Mouse (Mus musculus) CH12.LX (cell line): ENCODE measurements around the gene Ptpn5. TPM values are rescaled to one million over a fixed set of nuclear protein-coding genes. Genes with fewer than 3 reads are reported as not detected.

ENCODE experiments used
- DNase-seq: peaks from one replicate; pipeline ENCODE4 v3.0.0-alpha.2; 2013; ENCODE audit errors: extremely low read depth
- H3K27ac ChIP-seq: 2 replicates; pipeline ENCODE4 v1.5.1; 2012; ENCODE audit warnings: low read depth, mild to moderate bottlenecking, control low read depth, moderate library complexity; ENCODE audit not compliant: insufficient read depth
- H3K27me3 ChIP-seq: replicated peaks from 2 replicates; pipeline ENCODE3; 2012; ENCODE audit warnings: inconsistent platforms
- H3K36me3 ChIP-seq, 2 experiments: replicated peaks in 1 of 2; 2 replicates each; pipeline versions ENCODE3 to v1.6.1; 2012; ENCODE audit warnings: inconsistent platforms in 1 of 2, low read length in 1 of 2, mild to moderate bottlenecking in 1 of 2, mixed read lengths in 1 of 2, moderate library complexity in 1 of 2; ENCODE audit not compliant: control insufficient read depth in 1 of 2, insufficient read depth in 1 of 2
- H3K4me1 ChIP-seq, 2 experiments: 2 replicates each; pipeline ENCODE4 v1.6.1; 2012; ENCODE audit warnings: inconsistent platforms in 1 of 2, moderate library complexity in 1 of 2; ENCODE audit not compliant: insufficient read depth in 2 of 2, control insufficient read depth in 1 of 2
- H3K4me2 ChIP-seq: 2 replicates; pipeline ENCODE4 v1.6.1; 2012; ENCODE audit warnings: low read depth, mild to moderate bottlenecking, control low read depth; ENCODE audit not compliant: poor library complexity, insufficient read depth, severe bottlenecking
- H3K4me3 ChIP-seq, 3 experiments: fragments of 150-350 bp in 1 of 3; sonication (generic) in 1 of 3; replicated peaks in 1 of 3; 2 replicates each; pipeline versions ENCODE3 to v1.5.1; 2011 to 2012; ENCODE audit warnings: low read depth in 2 of 3, low read length in 2 of 3, mild to moderate bottlenecking in 2 of 3, moderate library complexity in 2 of 3, control low read depth in 1 of 3, improper control_type of control experiment in 1 of 3, inconsistent platforms in 1 of 3, mixed read lengths in 1 of 3; ENCODE audit not compliant: poor library complexity in 1 of 3
- H3K79me2 ChIP-seq: replicated peaks from 2 replicates; pipeline ENCODE4 v1.6.1; 2012; ENCODE audit warnings: mild to moderate bottlenecking, moderate library complexity; ENCODE audit not compliant: control insufficient read depth, poor library complexity, insufficient read depth, severe bottlenecking; ENCODE audit errors: extremely low read depth
- H3K9ac ChIP-seq: 2 replicates; pipeline ENCODE4 v1.6.1; 2012; ENCODE audit warnings: low read depth, mild to moderate bottlenecking, control low read depth, moderate library complexity; ENCODE audit not compliant: insufficient read depth
- H3K9me3 ChIP-seq: replicated peaks from 2 replicates; pipeline ENCODE3; 2012; ENCODE audit warnings: low read length, inconsistent platforms, mixed read lengths
- CHD1 ChIP-seq: IDR thresholded peaks from 2 replicates; pipeline ENCODE4 v1.6.1; 2012; ENCODE audit warnings: low read depth, low read length, improper control_type of control experiment, inconsistent platforms
- CHD2 ChIP-seq: IDR thresholded peaks from 2 replicates; pipeline ENCODE4 v1.6.1; 2011; ENCODE audit warnings: low read length, improper control_type of control experiment
- CTCF ChIP-seq, 2 experiments: IDR thresholded peaks in 1 of 2; conservative IDR thresholded peaks in 1 of 2; 2 replicates each; pipeline ENCODE4 v1.5.1; 2011 to 2012; ENCODE audit warnings: low read depth in 2 of 2, low read length in 2 of 2, improper control_type of control experiment in 1 of 2, inconsistent platforms in 1 of 2, mild to moderate bottlenecking in 1 of 2, moderate library complexity in 1 of 2
- E2F4 ChIP-seq: IDR thresholded peaks from 2 replicates; pipeline ENCODE4 v1.6.1; 2011; ENCODE audit warnings: low read depth, low read length, improper control_type of control experiment; ENCODE audit not compliant: insufficient replicate concordance
- ELF1 ChIP-seq: IDR thresholded peaks from 2 replicates; pipeline ENCODE4 v1.6.1; 2014; ENCODE audit warnings: low read depth, mild to moderate bottlenecking, inconsistent platforms, low read length, improper control_type of control experiment
- EP300 ChIP-seq: IDR thresholded peaks from 2 replicates; pipeline ENCODE4 v1.6.1; 2011; ENCODE audit warnings: low read length, improper control_type of control experiment
- GABPA ChIP-seq: IDR thresholded peaks from 2 replicates; pipeline ENCODE4 v1.6.1; 2012; ENCODE audit warnings: low read depth, low read length, improper control_type of control experiment, inconsistent platforms; ENCODE audit not compliant: insufficient replicate concordance
- JUND ChIP-seq: conservative IDR thresholded peaks from 2 replicates; pipeline ENCODE4 v1.6.1; 2011; ENCODE audit warnings: low read depth, low read length, improper control_type of control experiment
- MAFK ChIP-seq: IDR thresholded peaks from 2 replicates; pipeline ENCODE4 v1.6.1; 2011; ENCODE audit warnings: low read length, improper control_type of control experiment; ENCODE audit not compliant: insufficient replicate concordance
- MAX ChIP-seq: IDR thresholded peaks from 2 replicates; pipeline ENCODE4 v1.6.1; 2011; ENCODE audit warnings: low read length, improper control_type of control experiment
- MAZ ChIP-seq: IDR thresholded peaks from 2 replicates; pipeline ENCODE4 v1.6.1; 2012; ENCODE audit warnings: low read depth, mild to moderate bottlenecking, inconsistent platforms, low read length, improper control_type of control experiment, moderate library complexity
- MEF2A ChIP-seq: IDR thresholded peaks from 2 replicates; pipeline ENCODE4 v1.6.1; 2014; ENCODE audit warnings: low read depth, mild to moderate bottlenecking, inconsistent platforms, low read length, improper control_type of control experiment, borderline replicate concordance
- NELFE ChIP-seq: IDR thresholded peaks from 2 replicates; pipeline ENCODE4 v1.6.1; 2011; ENCODE audit warnings: low read depth, low read length, improper control_type of control experiment
- POLR2A ChIP-seq: IDR thresholded peaks from 2 replicates; pipeline ENCODE4 v1.6.1; 2011; ENCODE audit warnings: low read depth, mild to moderate bottlenecking, improper control_type of control experiment, low read length
- TBP ChIP-seq: conservative IDR thresholded peaks from 2 replicates; pipeline ENCODE4 v1.6.1; 2011; ENCODE audit warnings: low read depth, low read length, improper control_type of control experiment
- TCF12 ChIP-seq: IDR thresholded peaks from 2 replicates; pipeline ENCODE4 v1.6.1; 2014; ENCODE audit warnings: low read depth, mild to moderate bottlenecking, inconsistent platforms, low read length, improper control_type of control experiment
- UBTF ChIP-seq: IDR thresholded peaks from 2 replicates; pipeline ENCODE4 v1.6.1; 2012; ENCODE audit warnings: low read depth, mild to moderate bottlenecking, inconsistent platforms, low read length, improper control_type of control experiment, moderate library complexity
- USF2 ChIP-seq: conservative IDR thresholded peaks from 2 replicates; pipeline ENCODE4 v1.6.1; 2011; ENCODE audit warnings: low read depth, low read length, improper control_type of control experiment
- ZC3H11A ChIP-seq: IDR thresholded peaks from 2 replicates; pipeline ENCODE4 v1.6.1; 2012; ENCODE audit warnings: low read depth, mild to moderate bottlenecking, inconsistent platforms, low read length, improper control_type of control experiment
- ZKSCAN1 ChIP-seq: IDR thresholded peaks from 2 replicates; pipeline ENCODE4 v1.6.1; 2012; ENCODE audit warnings: low read depth, inconsistent platforms, low read length, improper control_type of control experiment, borderline replicate concordance
- ZMIZ1 ChIP-seq: IDR thresholded peaks from 2 replicates; pipeline ENCODE4 v1.6.1; 2012; ENCODE audit warnings: low read depth, mild to moderate bottlenecking, inconsistent platforms, low read length, improper control_type of control experiment
- ZNF384 ChIP-seq: IDR thresholded peaks from 2 replicates; pipeline ENCODE4 v1.6.1; 2012; ENCODE audit warnings: low read depth, low read length, improper control_type of control experiment, inconsistent platforms
- dilution Hi-C: fragments of 300-500 bp; cut with MboI; formaldehyde crosslinking; loops from 2 replicates; pipeline ENCODE4 v1.14.3; 2020; ENCODE audit warnings: low sequenced_read_pairs; ENCODE audit not compliant: extremely low pct_unique_long_range_greater_than_20kb, extremely low pct_ligation_motif_present
- in situ Hi-C: fragments of 300-500 bp; cut with MboI; formaldehyde crosslinking; loops from 3 replicates; pipeline ENCODE4 v1.14.3; 2019; ENCODE audit warnings: low sequenced_read_pairs, low pct_ligation_motif_present, low pct_unique_long_range_greater_than_20kb, mixed read lengths
- polyA plus RNA-seq: library from polyadenylated mRNA; unstranded; fragments of >175 nt; gene quantifications from 2 replicates; pipeline ENCODE4 v1.2.1, GENCODE M21; 2012; ENCODE audit warnings: low read depth; ENCODE audit not compliant: insufficient read length
- total RNA-seq, 2 experiments: library from RNA; depleted of rRNA; stranded (reverse); fragments of 300-350 nt in 1 of 2; fragments of >200 nt in 1 of 2; gene quantifications; 2 replicates each; pipeline ENCODE4 v1.2.3; 2012 to 2014

Ptpn5 gene
- total and polyA plus RNA-seq, 3 experiments, result 0.90 to 3.4 (median 1.9) TPM

GRCm38 (mm10) chr7:47112036-47112435 lies 21.4 kb downstream of the Ptpn5 start:
- dilution Hi-C loops, result no loop called here
- H3K4me2 ChIP-seq, result no peak overlapping the region

GRCm38 (mm10) chr7:47111121-47111520 lies 22.4 kb downstream of the Ptpn5 start:
- H3K36me3 ChIP-seq, result no peaks in the 10 kb centered on the region
- dilution Hi-C loops, result no loop called here

More at GRCm38 (mm10) chr7:47112036-47112435, 21.4 kb downstream of the Ptpn5 start:
- TF ChIP-seq TCF12 (no peak), MAFK (no peak), CTCF (conservative IDR thresholded peaks at IDR 0.05 in 1 of 2, IDR thresholded peaks at IDR 0.05 in 1 of 2; ENCODE audit: low read depth in 2 of 2, low read length in 2 of 2) (no peak), ZNF384 (no peak), UBTF (no peak), CHD2 (no peak), CHD1 (no peak)
- TF ChIP-seq, all 38 proteins: peak for 0
- peaks cover 6 to 29% of the 10 kb centered on the region in 2 experiments for H3K4me1 ChIP-seq
- in situ Hi-C loops, result no loop called here
- H3K9me3 ChIP-seq, result no peaks in the 10 kb centered on the region
- H3K9ac ChIP-seq, result no peak overlapping the region
- H3K4me3 ChIP-seq, result no peak overlapping the region
- no peak for DNase-seq
- no peaks in the 10 kb centered on the region for H3K79me2 ChIP-seq
- no peaks in the 10 kb centered on the region for H3K27me3 ChIP-seq
- no peak overlapping the region for H3K27ac ChIP-seq
- no peaks in the 10 kb centered on the region for H3K36me3 ChIP-seq

GRCm38 (mm10) chr7:47110511-47110910 lies 23.0 kb downstream of the Ptpn5 start:
- dilution Hi-C loops, result no loop called here

More at GRCm38 (mm10) chr7:47111121-47111520, 22.4 kb downstream of the Ptpn5 start:
- no peaks in the 10 kb centered on the region for H3K79me2 ChIP-seq
- H3K4me3 ChIP-seq, result no peak overlapping the region
- no peaks in the 10 kb centered on the region for H3K27me3 ChIP-seq
- H3K4me2 ChIP-seq, result no peak overlapping the region
- no peak overlapping the region for H3K9ac ChIP-seq
- H3K4me1 ChIP-seq, result peaks cover 6 to 29% of the 10 kb centered on the region in 2 experiments
- DNase-seq, result no peak
- no peaks in the 10 kb centered on the region for H3K9me3 ChIP-seq
- TF ChIP-seq POLR2A (no peak), ZMIZ1 (no peak), ZNF384 (no peak), TBP (no peak), CHD1 (no peak), MAX (no peak), MAZ (no peak), ELF1 (no peak), CTCF (conservative IDR thresholded peaks at IDR 0.05 in 1 of 2, IDR thresholded peaks at IDR 0.05 in 1 of 2; ENCODE audit: low read depth in 2 of 2, low read length in 2 of 2) (no peak), USF2 (no peak), GABPA (no peak), ZC3H11A (no peak), EP300 (no peak), NELFE (no peak), TCF12 (no peak)
- TF ChIP-seq, all 38 proteins: peak for 0
- in situ Hi-C loops, result no loop called here
- H3K27ac ChIP-seq, result no peak overlapping the region

More at GRCm38 (mm10) chr7:47110511-47110910, 23.0 kb downstream of the Ptpn5 start:
- H3K79me2 ChIP-seq, result no peaks in the 10 kb centered on the region
- DNase-seq, result no peak
- no peak for TF ChIP-seq CTCF (conservative IDR thresholded peaks at IDR 0.05 in 1 of 2, IDR thresholded peaks at IDR 0.05 in 1 of 2; ENCODE audit: low read depth in 2 of 2, low read length in 2 of 2)
- TF ChIP-seq E2F4, result no peak
- TF ChIP-seq JUND, result no peak
- TF ChIP-seq MEF2A, result no peak
- TF ChIP-seq CHD2, result no peak
- TF ChIP-seq GABPA, result no peak
- TF ChIP-seq ZKSCAN1, result no peak
- H3K36me3 ChIP-seq, result no peaks in the 10 kb centered on the region
- no peaks in the 10 kb centered on the region for H3K9me3 ChIP-seq
- no peak overlapping the region for H3K9ac ChIP-seq
- no peaks in the 10 kb centered on the region for H3K27me3 ChIP-seq
- H3K4me2 ChIP-seq, result no peak overlapping the region
- no peak overlapping the region for H3K4me3 ChIP-seq
- in situ Hi-C loops, result no loop called here
- H3K27ac ChIP-seq, result no peak overlapping the region
- H3K4me1 ChIP-seq, result peaks cover 6 to 29% of the 10 kb centered on the region in 2 experiments
